Mouse (Mus musculus): ENCODE measurements around the gene Iqcn. TPM values are rescaled to one million over a fixed set of nuclear protein-coding genes. Genes with fewer than 3 reads are reported as not detected.
A peak's percentile ranks its signal among the peaks of the same experiment; 100 is the strongest.

The Iqcn gene
- polyA plus RNA-seq, 1 experiment from 2014 or later = not detected

- Histone ChIP-seq H3K9ac (ENCODE audit: low read depth, low read length) (peak overlapping the region; percentile 96), H3K36me3 (ENCODE audit: control insufficient read depth, insufficient read depth, low read length) (no peaks in the 10 kb centered on the region; the same call in 1 of the 2 replicates), H3K4me2 (peak overlapping the region; percentile 85), H3K27ac (ENCODE audit: low read depth, low read length) (peak overlapping the region; percentile 99; the same call in 1 of the 2 replicates), H3K27me3 (replicated peaks; ENCODE audit: control insufficient read depth, insufficient read depth, low read length) (no peaks in the 10 kb centered on the region), H3K9me3 (ENCODE audit: control insufficient read depth, low read length) (no peaks in the 10 kb centered on the region), H3K4me1 (replicated peaks; ENCODE audit: control insufficient read depth, insufficient read depth, low read length) (peaks cover 21% of the 10 kb centered on the region), H3K4me3 (ENCODE audit: low read depth, low read length) (peak overlapping the region; percentile 96)
- ATAC-seq (replicated peaks; ENCODE audit: low FRiP score) (no peak), DNase-seq (ENCODE audit: low spot score) (no peak)
- WGBS = 56% methylated on average over 10 of the region's 10 CpGs
These were observed 1.9 kb upstream of the Iqcn start for GRCm38 (mm10) chr8:70701048-70701981.

GRCm38 (mm10) chr8:70701982-70702841 lies 1.0 kb upstream of the Iqcn start:
- WGBS = 79% methylated on average over 2 of the region's 2 CpGs
- Histone ChIP-seq H3K4me1 (replicated peaks; ENCODE audit: control insufficient read depth, insufficient read depth, low read length) (peaks cover 16% of the 10 kb centered on the region), H3K27me3 (replicated peaks; ENCODE audit: control insufficient read depth, insufficient read depth, low read length) (no peaks in the 10 kb centered on the region), H3K9me3 (ENCODE audit: control insufficient read depth, low read length) (no peaks in the 10 kb centered on the region), H3K9ac (ENCODE audit: low read depth, low read length) (no peak overlapping the region), H3K4me3 (ENCODE audit: low read depth, low read length) (no peak overlapping the region), H3K4me2 (no peak overlapping the region), H3K27ac (ENCODE audit: low read depth, low read length) (no peak overlapping the region), H3K36me3 (ENCODE audit: control insufficient read depth, insufficient read depth, low read length) (no peaks in the 10 kb centered on the region; the same call in 1 of the 2 replicates)
- ATAC-seq (replicated peaks; ENCODE audit: low FRiP score) = no peak
- DNase-seq (ENCODE audit: low spot score) = no peak

- Histone ChIP-seq H3K36me3 (ENCODE audit: control insufficient read depth, insufficient read depth, low read length) (no peaks in the 10 kb centered on the region; the same call in 1 of the 2 replicates), H3K27me3 (replicated peaks; ENCODE audit: control insufficient read depth, insufficient read depth, low read length) (no peaks in the 10 kb centered on the region), H3K4me3 (ENCODE audit: low read depth, low read length) (no peak overlapping the region), H3K27ac (ENCODE audit: low read depth, low read length) (no peak overlapping the region), H3K9me3 (ENCODE audit: control insufficient read depth, low read length) (no peaks in the 10 kb centered on the region), H3K9ac (ENCODE audit: low read depth, low read length) (no peak overlapping the region), H3K4me2 (no peak overlapping the region), H3K4me1 (replicated peaks; ENCODE audit: control insufficient read depth, insufficient read depth, low read length) (peaks cover 10% of the 10 kb centered on the region)
- no peak for DNase-seq (ENCODE audit: low spot score)
- WGBS = 67% methylated on average over 3 of the region's 3 CpGs
- no peak for ATAC-seq (replicated peaks; ENCODE audit: low FRiP score)
These were observed 445 bp upstream of the Iqcn start for GRCm38 (mm10) chr8:70702842-70703182.

- Histone ChIP-seq H3K36me3 (ENCODE audit: control insufficient read depth, insufficient read depth, low read length) (no peaks in the 10 kb centered on the region; the same call in 1 of the 2 replicates), H3K4me3 (ENCODE audit: low read depth, low read length) (no peak overlapping the region), H3K27me3 (replicated peaks; ENCODE audit: control insufficient read depth, insufficient read depth, low read length) (no peaks in the 10 kb centered on the region), H3K9me3 (ENCODE audit: control insufficient read depth, low read length) (no peaks in the 10 kb centered on the region), H3K4me1 (replicated peaks; ENCODE audit: control insufficient read depth, insufficient read depth, low read length) (no peaks in the 10 kb centered on the region), H3K9ac (ENCODE audit: low read depth, low read length) (no peak overlapping the region), H3K4me2 (no peak overlapping the region), H3K27ac (ENCODE audit: low read depth, low read length) (no peak overlapping the region)
- WGBS = 87% methylated on average over 14 of the region's 14 CpGs
- DNase-seq (ENCODE audit: low spot score) (no peak), ATAC-seq (replicated peaks; ENCODE audit: low FRiP score) (no peak)
These were observed 5.0 kb downstream of the Iqcn start for GRCm38 (mm10) chr8:70708281-70708680.

- Histone ChIP-seq H3K27me3 (replicated peaks; ENCODE audit: control insufficient read depth, insufficient read depth, low read length) (no peaks in the 10 kb centered on the region), H3K36me3 (ENCODE audit: control insufficient read depth, insufficient read depth, low read length) (no peaks in the 10 kb centered on the region), H3K9me3 (ENCODE audit: control insufficient read depth, low read length) (no peaks in the 10 kb centered on the region), H3K9ac (ENCODE audit: low read depth, low read length) (no peak overlapping the region), H3K4me3 (ENCODE audit: low read depth, low read length) (no peak overlapping the region), H3K4me2 (no peak overlapping the region), H3K27ac (ENCODE audit: low read depth, low read length) (no peak overlapping the region), H3K4me1 (replicated peaks; ENCODE audit: control insufficient read depth, insufficient read depth, low read length) (no peaks in the 10 kb centered on the region)
- no peak for ATAC-seq (replicated peaks; ENCODE audit: low FRiP score)
- DNase-seq (ENCODE audit: low spot score) = no peak
- 88% methylated on average over 9 of the region's 9 CpGs for WGBS
These were observed 6.5 kb downstream of the Iqcn start for GRCm38 (mm10) chr8:70709794-70710193.

GRCm38 (mm10) chr8:70710296-70710695 lies 7.0 kb downstream of the Iqcn start:
- H3K27ac ChIP-seq (ENCODE audit: low read depth, low read length) = no peak overlapping the region
- DNase-seq (ENCODE audit: low spot score) = no peak
- no peaks in the 10 kb centered on the region for H3K4me1 ChIP-seq (replicated peaks; ENCODE audit: control insufficient read depth, insufficient read depth, low read length)
- H3K9ac ChIP-seq (ENCODE audit: low read depth, low read length) = no peak overlapping the region
- 75% methylated on average over 1 of the region's 1 CpGs for WGBS
- H3K9me3 ChIP-seq (ENCODE audit: control insufficient read depth, low read length) = no peaks in the 10 kb centered on the region
- H3K36me3 ChIP-seq (ENCODE audit: control insufficient read depth, insufficient read depth, low read length) = no peaks in the 10 kb centered on the region
- ATAC-seq (replicated peaks; ENCODE audit: low FRiP score) = no peak
- H3K4me2 ChIP-seq = no peak overlapping the region
- no peaks in the 10 kb centered on the region for H3K27me3 ChIP-seq (replicated peaks; ENCODE audit: control insufficient read depth, insufficient read depth, low read length)
- H3K4me3 ChIP-seq (ENCODE audit: low read depth, low read length) = no peak overlapping the region

- H3K4me2 ChIP-seq = no peak overlapping the region
- ATAC-seq (replicated peaks; ENCODE audit: low FRiP score) (no peak), DNase-seq (ENCODE audit: low spot score) (no peak)
- no peaks in the 10 kb centered on the region for H3K9me3 ChIP-seq (ENCODE audit: control insufficient read depth, low read length)
- no peaks in the 10 kb centered on the region for H3K27me3 ChIP-seq (replicated peaks; ENCODE audit: control insufficient read depth, insufficient read depth, low read length)
- no peaks in the 10 kb centered on the region for H3K4me1 ChIP-seq (replicated peaks; ENCODE audit: control insufficient read depth, insufficient read depth, low read length)
- no peak overlapping the region for H3K27ac ChIP-seq (ENCODE audit: low read depth, low read length)
- no peaks in the 10 kb centered on the region for H3K36me3 ChIP-seq (ENCODE audit: control insufficient read depth, insufficient read depth, low read length)
- no peak overlapping the region for H3K4me3 ChIP-seq (ENCODE audit: low read depth, low read length)
- WGBS = 76% methylated on average over 11 of the region's 11 CpGs
- H3K9ac ChIP-seq (ENCODE audit: low read depth, low read length) = no peak overlapping the region
These were observed 7.8 kb downstream of the Iqcn start for GRCm38 (mm10) chr8:70711041-70711440.

- Histone ChIP-seq H3K4me1 (replicated peaks; ENCODE audit: control insufficient read depth, insufficient read depth, low read length) (no peaks in the 10 kb centered on the region; the same call in 1 of the 2 replicates), H3K9ac (ENCODE audit: low read depth, low read length) (no peak overlapping the region), H3K36me3 (ENCODE audit: control insufficient read depth, insufficient read depth, low read length) (no peaks in the 10 kb centered on the region), H3K4me3 (ENCODE audit: low read depth, low read length) (no peak overlapping the region), H3K4me2 (no peak overlapping the region), H3K27me3 (replicated peaks; ENCODE audit: control insufficient read depth, insufficient read depth, low read length) (peaks cover 2% of the 10 kb centered on the region; the same call in 1 of the 2 replicates), H3K27ac (ENCODE audit: low read depth, low read length) (no peak overlapping the region), H3K9me3 (ENCODE audit: control insufficient read depth, low read length) (no peaks in the 10 kb centered on the region)
- WGBS = 80% methylated on average over 7 of the region's 7 CpGs
- ATAC-seq (replicated peaks; ENCODE audit: low FRiP score) (no peak), DNase-seq (ENCODE audit: low spot score) (no peak)
These were observed 10.7 kb downstream of the Iqcn start for GRCm38 (mm10) chr8:70713991-70714390.

Measured in liver, embryonic 11.5 days (tissue).